Mouse (Mus musculus) layer of hippocampus, postnatal 10 days (tissue): Measurements from ENCODE around the gene Ramp2. TPM values are rescaled to one million over a fixed set of nuclear protein-coding genes. Genes with fewer than 3 reads are reported as not detected.

Source experiments
- DNase-seq, 2 experiments: peaks; one replicate each; pipeline ENCODE4 v3.0.0; 2021; ENCODE audit warnings: low spot score in 2 of 2
- long read RNA-seq: library from polyadenylated mRNA; stranded (forward); transcript quantifications from one replicate; pipeline ENCODE4 v2.0.0, GENCODE M21; 2023
- total RNA-seq, 2 experiments: library from RNA; stranded (reverse); gene quantifications; 2 replicates each; pipeline ENCODE4 v1.2.3; 2021

Gene Ramp2
- 10 to 100 TPM; 69.6 to 70.0 TPM for total RNA-seq
- long read RNA-seq, transcript Ramp2-204 (4 exons, 1,178 nt): major isoform, 56 of 73 reads
- long read RNA-seq, transcript Ramp2-203 (8 exons, 1,478 nt): minor isoform, 6 of 73 reads
- long read RNA-seq, partial matches to known transcripts: 0 of 73 reads
- long read RNA-seq, other reads (novel, unspliced or antisense): 9 of 73 reads

DNA sequence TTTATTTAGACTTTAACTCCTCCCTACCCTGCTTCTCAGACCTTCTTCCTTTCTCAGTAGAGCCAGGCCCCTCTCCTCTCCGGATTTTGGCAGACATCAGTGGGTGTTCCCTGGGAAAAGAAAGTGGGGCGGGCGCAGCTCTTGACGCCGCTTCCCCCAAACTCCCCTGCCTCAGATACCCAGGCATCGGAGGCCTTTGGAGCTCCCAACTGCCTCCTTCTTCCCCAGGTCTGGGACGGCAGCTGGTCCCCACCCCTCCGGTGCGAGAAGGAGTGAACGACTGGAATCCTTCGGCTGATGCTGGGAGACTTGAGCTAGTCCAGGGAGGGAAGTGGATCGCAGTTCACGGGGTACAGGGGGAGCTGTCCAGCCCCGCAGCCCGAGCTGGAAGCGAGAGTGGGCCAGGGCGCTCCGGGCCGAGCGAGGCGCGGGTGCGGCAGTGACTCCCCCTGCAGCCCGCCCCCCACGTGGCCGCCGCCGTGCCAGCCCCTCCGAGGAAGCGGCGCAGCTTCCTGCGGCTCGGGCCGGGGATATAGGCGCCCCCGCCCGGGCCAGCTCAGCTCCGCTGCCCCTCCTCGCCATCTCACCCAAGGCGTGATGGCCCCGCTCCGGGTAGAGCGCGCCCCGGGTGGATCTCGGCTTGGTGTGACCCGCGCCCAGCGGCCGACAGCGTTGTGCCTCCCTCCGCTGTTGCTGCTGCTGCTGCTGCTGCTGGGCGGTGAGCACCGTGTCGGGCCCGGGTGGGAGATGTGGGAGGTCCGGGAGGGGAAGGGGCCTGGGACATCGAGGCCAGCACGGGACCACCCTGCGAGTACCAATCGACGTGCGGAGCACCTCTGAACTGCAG is at the start of gene Ramp2:
Gene Ramp2, plus strand, starts transcription at position 174 of the 847 bp plus-strand sequence.
- DNase-seq: peak; percentile 60 to 71

DNA sequence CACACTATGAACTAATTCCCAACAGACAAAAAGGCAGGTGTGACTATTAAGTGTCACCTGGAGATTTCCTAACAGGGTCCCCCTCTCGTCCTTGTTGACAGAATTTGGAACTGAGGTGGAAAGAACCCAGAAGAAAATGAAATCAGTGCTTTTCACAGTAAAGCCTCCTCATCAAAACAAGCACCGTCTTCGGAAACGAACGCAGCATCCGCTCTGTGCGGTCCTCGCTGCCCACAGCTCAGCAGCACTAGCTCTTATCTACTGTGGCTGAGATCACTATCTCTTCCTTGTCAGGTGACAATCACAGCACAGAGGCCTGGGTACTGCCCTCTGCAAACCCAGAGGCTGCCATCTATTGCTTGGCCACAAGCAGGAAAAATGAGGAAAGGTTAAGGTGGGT is 49.7 kb upstream of the Ramp2 start:
- DNase-seq: no peak

DNA sequence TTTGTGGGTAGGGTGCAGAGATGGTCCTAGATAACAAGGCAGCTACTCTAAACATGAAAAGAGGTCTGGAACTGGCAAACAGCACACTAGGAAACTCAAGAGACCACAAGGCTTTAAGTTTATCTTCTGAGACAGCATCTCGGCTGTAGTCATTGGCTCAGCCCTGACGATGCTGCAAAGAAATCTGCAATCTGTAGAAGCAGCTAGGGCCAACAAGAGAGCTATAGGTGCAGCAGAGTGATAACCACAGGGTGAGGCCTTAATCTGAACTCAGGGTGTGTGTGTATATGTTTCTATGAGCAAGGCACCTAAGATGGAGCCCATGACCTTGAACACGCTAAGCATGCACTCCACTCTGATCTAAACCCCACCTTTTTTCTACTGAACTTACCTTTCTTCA is 46.3 kb upstream of the Ramp2 start:
- DNase-seq: no peak

DNA sequence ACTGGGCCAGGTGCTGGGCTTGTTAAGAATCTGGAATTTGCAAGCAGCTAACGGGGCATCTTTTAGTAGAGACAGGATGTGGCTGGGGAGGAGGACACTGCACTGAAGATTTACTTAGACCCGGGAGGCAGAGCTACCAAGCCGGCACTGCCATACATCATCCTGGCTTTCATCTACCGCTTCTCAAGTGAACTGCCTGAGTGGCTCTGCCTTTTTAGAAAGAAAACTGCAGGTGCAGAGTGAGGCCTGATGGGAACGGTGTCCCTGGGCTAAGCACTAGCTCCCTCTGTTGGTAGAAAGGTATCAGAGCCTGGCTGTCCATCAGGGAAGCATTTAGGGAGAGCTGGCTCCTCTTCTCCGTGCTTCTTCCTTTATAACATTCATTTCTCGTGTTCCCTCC is 44.8 kb upstream of the Ramp2 start:
- DNase-seq: peak in 1 of 2 experiments; percentile 66

DNA sequence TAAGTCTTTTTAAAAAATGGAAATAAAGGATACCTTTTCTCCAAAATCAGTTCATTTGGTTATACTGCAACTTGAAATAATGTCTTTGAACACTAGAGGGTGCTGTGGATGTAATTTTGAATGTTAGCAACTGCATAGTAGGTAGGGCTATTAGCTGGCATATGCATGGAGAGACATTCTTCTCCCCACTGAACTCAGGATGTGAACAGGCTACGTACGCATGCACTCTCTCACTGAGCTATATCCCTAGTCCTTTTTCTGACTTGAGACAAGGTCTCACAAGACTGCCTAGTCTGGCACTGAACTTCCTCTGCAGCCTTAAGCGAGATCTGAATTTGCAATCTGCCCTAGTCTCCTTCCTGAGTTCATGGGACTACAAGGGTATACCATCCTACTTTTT is 33.9 kb upstream of the Ramp2 start:
- peak; percentile 18 to 20 for DNase-seq

DNA sequence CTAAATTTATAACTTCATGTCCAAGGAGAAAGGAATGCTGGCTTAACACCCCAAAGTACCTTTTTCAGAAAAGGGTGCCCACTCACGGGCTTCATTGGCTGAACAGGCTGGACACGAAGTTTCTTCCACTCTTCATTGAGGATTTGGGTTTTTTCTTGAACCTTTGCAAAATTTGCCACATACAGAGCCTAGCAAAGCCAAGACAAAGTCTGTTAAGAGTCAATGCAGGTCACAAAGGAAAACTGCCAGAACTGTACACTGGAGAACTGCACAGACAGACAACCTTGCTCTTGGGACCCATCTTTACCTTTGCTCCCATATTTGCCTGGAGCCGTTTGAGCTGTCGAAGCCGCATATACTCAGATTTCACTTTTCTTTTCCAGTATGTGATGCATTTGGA is 28.9 kb upstream of the Ramp2 start:
- no peak for DNase-seq

DNA sequence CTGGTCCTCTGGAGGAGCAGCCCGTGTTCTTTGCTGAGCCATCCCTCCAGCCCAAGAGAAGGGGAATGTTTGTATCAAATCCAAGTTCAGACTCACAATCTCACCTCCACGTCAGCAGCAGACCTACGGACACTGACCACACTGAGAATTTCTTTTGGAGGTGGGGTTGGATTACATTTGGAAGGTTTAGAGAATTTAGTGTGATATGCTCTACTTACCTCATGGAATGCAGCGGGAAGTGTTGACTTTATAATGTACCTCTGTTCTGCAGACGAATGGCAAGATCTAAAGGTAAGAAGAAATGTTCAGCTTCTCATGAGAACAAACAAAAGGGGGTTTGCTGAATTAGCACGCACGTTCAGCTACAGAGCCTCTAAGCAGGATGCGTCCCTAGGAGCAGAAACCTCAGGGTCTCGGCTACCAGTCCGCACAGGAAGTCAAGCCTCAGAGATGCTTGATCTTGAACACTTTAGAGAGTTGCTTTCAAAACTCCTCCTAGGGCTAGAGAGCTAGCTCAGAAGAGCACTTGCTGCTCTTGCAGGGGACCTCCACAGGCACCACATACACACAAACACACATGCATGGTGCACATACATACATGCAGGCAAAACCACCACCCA is 27.3 kb upstream of the Ramp2 start:
- no peak for DNase-seq

DNA sequence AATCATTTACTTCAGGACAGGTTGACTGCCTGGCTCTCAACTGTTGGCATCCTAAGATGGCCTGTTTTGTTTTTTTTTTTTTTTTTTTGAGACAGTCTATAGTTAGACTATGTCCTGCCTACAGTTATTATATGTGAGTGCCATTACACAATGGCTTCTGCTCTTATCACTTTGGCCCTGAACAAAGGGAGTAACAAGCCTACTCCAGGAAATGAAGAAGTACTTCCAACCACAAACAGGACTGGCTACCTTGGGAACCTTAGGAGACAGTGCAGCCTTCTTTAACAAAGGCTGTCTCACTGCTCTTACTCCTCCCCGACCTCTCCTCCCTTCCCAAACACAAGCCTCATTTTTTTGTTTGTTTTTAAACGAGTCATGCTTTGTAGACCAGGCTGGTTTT is 25.0 kb upstream of the Ramp2 start:
- DNase-seq: no peak

DNA sequence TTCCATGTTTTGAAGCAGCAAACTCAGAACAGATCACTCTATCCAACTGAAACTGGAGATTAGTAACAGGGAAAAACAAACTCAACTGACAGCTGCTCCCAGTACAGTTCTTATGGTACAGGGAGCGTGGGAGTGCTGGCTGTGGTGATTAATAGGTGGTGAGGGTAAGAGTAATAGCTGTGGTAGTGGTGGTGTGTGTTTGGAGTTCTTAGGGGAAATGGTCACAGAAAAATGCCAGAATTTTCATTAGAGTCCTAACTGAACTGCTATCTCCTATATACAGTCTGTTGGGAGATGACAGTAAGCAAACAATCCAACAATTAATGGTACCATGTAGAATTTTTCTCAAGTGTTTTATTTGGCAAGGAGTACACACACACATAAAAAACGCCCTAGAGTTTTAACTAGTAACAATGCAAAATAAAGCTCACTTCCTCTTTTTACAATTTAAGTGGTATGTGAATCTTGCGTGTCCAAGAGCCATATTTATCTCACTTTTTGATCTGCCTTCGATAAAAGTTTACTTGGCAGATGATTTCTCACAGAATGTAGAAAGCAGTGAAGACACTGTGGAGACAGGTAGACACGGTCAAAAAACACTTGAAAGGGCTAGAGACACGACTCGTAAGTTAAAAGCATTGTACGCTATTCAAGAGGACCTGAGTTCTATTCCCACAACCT is 24.4 kb upstream of the Ramp2 start:
- DNase-seq: no peak

DNA sequence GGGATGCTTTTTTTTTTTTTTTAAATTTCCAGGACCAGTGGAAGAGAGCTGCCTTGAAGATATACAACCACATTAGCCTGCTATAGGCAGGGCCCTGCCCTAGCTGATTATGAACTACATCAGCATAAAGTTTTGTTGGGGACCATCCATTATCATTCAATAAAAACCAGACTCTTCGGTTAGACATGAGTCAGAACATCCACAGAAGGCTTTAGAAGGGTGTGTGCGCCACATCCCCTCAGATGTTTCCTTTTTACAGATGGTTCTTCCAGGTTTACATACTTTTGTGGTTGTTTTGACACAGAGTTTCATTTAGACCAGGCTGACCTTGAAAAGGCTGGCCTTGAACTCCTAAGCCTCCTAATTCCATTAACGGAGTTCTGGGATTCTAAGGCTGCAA is 21.5 kb upstream of the Ramp2 start:
- DNase-seq: no peak

DNA sequence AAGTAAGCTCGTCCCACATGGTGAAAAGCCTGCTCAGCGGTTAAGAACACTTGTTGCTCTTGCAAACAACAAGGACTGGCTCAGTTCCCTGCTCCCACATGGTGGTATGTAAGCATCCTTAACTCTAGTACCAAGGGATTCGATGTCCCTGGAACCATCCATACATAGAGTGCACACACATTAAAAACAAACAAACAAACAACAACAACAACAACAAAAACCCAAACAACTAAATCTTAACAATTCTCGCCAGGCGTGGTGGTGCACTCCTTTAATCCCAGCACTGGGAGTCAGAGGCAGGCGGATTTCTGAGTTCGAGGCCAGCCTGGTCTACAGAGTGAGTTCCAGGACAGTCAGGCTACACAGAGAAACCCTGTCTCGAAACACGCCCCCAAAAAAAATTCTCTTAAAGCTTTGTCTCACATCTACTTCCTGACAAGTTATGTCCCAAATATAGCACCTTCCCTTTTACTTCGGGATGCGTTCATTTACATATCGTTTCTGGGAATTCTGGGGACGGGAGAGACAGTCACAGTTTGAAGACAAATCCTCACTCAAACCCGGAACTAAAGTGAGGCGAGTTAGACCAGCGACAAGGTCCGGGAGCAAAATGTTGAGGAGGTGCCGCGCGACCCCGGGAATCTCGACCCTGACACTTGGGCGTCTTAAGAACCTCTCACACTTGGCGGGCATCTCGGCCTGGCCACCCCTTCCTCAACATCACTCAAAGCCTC is 20.3 kb upstream of the Ramp2 start:
- DNase-seq: no peak

DNA sequence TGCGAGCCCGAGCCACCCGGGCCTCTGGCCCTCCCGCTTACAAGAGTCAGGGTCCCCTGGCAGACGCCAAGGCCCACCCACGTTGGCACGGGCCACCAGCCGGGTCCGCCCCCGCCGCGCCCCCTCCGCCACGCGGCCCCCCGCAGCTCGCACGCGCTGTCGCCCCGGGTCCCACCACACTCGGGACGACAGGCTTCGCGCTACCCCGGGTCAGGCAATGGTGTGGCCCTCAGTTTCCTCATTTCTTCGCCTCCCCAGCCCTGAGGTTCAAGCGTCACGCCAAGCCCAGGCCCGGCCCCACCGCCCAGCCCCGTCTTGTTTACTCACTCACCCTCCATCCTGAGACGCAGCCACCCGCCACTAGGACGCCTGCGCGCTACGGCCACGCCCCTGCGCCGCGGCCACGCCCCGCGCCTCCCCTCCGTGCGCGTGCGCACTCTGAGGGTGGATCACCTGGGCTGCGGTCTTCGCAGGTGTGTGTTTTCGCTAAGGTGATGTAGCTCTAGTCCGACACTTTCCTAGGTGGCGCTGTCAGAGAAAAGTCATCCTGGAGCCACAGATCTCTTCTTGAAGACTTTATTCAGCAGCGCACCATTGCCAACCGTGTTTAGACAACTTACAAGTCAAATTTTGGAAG is 19.6 kb upstream of the Ramp2 start, which contains the start of gene Ezh1:
Gene Ezh1, minus strand, starts transcription at position 399 of the 637 bp plus-strand sequence.
- peak; percentile 86 to 89 for DNase-seq

DNA sequence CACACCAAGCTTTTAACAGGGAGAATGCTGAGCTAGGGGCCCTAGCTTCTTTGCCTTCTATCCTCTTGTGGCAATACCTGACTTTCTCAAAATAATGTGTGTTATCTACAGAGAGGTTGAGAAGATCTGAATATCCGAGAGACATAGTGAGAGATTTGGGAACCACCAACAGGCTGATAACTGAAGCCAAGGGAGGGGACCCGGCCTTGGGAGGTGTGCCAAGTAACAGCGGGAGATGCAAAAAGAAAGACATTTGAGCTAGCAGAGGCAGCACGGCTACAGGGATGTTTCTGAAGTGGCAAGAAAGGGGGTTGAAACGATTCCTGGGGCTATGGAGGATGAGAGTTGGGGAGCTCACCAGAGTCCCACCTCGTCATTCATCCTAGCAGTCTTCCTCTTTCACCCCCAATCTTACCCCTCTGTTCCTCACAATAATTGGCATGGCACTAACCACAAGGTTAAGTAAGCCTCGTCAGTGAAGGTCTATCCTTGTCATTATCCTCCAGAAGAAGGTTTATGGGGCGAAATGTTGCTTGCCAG is 16.4 kb upstream of the Ramp2 start:
- DNase-seq: no peak

DNA sequence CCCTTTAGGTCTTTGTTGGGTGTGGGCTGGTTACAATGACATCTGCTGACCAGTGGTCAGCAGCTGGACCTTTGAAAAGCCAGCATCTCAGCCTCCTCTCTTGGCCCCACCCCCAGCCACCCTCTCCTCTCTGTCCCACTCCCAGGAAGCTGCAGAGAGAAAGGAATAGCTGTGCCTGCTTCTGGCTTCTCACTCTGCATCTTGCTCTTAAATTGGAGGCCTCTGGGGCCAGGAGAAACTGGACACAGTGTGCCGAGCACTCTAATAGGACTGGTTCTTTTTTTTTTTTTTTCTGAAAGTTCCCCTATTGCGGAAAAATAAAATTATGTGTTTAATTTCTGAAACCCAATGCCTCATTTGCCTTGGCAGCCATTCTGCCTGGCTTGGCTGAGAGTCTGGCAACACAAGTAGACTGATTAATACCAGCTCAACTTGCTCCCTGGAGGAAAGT is 15.7 kb upstream of the Ramp2 start:
- no peak for DNase-seq

DNA sequence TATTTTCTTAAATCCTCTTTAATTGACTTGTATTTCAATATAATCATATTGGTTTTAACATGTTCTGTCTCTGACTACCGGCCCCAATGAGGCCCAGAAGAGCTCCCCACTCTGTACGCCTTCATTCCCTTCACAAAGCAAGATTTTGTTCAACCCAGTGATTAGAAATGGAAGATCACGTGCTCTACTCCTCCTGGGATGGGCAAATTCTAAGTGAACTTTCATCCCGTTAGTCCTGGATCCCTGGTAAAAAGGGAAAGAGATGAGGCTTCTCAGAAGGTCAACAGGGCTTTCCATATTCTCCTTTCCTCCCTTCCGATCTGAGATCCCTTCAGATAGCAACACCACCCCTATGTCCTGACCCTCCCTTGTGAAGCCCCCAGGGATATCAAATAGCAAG is 15.3 kb upstream of the Ramp2 start:
- no peak for DNase-seq

DNA sequence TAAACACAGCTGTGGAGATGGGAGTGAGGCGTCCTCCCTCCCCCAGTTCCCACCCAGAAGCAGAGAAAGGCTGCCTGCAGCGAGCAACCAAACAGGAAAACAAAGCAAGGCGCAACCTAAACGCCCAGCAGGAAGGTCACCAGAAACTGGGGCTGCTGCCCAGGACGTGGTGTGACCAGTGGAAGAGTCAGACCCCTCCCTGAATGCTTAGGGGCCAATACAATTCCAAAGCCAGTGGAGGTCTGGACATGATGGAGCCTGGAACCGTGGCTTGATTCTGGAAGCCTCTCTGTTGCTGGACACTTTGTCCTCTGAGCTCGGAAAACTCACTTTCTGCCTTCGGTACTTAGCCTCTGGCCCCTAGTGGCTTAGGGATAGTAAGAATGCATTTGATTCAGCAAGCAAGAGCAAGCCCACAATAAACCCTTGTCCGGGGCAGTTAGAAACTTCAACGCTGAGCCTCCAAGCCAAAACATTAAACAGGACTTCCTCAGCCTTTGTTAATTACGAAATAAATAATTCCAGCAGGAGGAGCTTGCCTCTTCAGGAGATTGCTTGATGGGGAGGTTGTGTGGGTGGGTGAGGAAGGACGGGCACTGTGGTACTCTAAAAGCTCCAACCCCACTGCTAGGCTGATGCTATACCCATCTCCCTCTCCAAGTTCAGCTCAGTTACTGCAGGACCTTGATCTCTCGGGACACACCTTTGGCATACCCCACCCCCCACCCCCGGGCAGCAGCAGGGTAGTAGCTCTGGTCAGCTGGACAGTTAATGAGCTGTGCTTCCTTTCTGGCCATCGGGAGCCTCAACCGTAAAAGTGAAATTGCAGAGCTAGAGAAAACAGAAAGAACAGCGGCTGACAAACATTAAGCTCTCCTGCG is 14.6 kb upstream of the Ramp2 start:
- DNase-seq: peak in 1 of 2 experiments; percentile 32

DNA sequence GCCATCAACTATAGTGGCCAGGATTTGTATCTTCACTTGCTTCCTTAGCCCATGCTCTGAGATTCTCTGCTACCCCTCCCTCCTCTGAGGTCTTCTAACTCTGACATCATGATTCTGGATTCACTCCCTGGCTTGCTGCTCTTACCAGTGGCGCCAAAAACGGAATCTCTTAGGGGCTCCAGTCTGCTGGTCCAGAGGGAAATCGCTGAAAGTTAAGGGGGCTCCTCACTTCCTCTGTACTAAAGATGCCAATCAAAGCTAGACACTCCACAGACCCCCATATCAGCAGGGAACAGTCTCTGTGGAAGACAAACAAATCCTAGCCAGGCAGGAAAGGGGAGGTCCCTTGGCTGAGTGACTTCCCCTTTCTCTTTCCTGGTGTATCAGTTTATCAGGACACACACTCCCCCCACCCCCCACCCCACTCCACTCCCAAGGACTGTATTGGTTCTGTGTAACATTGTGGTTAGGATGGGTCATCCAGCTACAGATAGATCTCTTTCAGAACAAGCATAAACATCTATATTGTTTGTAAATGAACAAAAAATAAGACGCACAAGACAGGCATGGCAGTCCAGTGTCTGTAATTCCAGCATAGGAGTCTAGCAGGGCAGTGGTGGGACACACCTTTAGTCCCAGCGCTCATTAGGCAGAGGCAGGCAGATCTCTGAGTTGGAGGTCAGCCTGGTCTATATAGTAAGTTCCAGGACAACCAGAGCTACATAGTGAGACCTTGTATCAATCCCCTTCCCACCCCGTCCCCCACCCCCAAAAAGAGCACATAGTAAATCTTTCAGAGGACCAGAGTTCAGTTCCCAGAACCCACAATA is 13.6 kb upstream of the Ramp2 start:
- no peak for DNase-seq

DNA sequence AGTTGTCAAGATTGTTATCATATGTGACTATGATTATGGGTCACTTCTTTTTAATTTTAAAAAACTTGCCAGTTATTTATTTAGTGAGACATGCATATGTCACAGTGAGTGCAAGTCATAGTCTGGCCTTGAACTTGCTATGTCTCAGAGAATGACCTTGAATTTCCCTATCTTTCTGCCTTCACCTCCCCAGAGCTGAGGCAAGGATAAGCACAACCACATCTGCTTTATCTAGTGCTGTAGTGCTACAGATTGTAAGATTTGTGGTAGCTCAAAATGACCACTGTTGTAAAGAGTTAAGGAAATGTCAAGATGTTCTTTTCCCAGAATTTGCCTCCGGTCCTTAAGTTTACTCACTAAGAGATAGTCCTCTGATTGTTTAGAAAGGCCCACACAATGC is 12.6 kb upstream of the Ramp2 start:
- DNase-seq: no peak
